Mouse (Mus musculus) kidney, postnatal 4 days (tissue): ENCODE data around the gene Ssxa1.
A peak's percentile ranks its signal among the peaks of the same experiment; 100 is the strongest.
"Not testable (repeated sequence)": the region's sequence is repeated elsewhere in the genome, so short reads cannot be mapped to it uniquely, and the experiment has no call there.

Source experiments
- DNase-seq, 2 experiments: peaks; one replicate each; pipeline ENCODE4 v3.0.0; 2021; ENCODE audit warnings: mixed read lengths in 2 of 2

Ssxa1 gene

GRCm38 (mm10) chrX:21115520-21115919 is at the start of gene Ssxa1:
Gene Ssxa1, plus strand, starts transcription at chrX:21115820.
- DNase-seq, result no peak

GRCm38 (mm10) chrX:21068106-21068505 is 47.5 kb upstream of the Ssxa1 start, which contains the start of gene Spaca5:
Gene Spaca5, plus strand, starts transcription at chrX:21068406.
- no peak for DNase-seq

GRCm38 (mm10) chrX:21088645-21088982 is 27.0 kb upstream of the Ssxa1 start:
- DNase-seq, result no peak

GRCm38 (mm10) chrX:21088983-21089866 is 26.4 kb upstream of the Ssxa1 start, which contains the start of gene Zfp300:
Gene Zfp300, minus strand, starts transcription at chrX:21089527.
- peak; percentile 67 to 81 for DNase-seq

GRCm38 (mm10) chrX:21089867-21090239 is 25.8 kb upstream of the Ssxa1 start:
- peak in 1 of 2 experiments; percentile 0 for DNase-seq

- not testable (repeated sequence) for DNase-seq
These were observed 31.1 kb downstream of the Ssxa1 start for GRCm38 (mm10) chrX:21146675-21147074.
